In genomic region chr7:81105525-81105924, GRCm38 (mm10) we compare ENCODE assay signal across 24 mouse cellular contexts. TPM values are rescaled to one million over a fixed set of nuclear protein-coding genes. Genes with fewer than 3 reads are reported as not detected.
DNase-seq lines count a peak whose midpoint lies in the region; ATAC-seq lines count a peak whose summit lies in the region.
"Had no signal": no experiment of that assay in that cellular context is flagged by ENCODE, and none has a peak within 500 bp of the region (broad histone marks: within the 10 kb centered on the region; RNA-seq: fewer than 3 reads in every experiment).

No protein-coding gene starts in this region.

- 61% methylated on average over 4 of the region's 4 CpGs for WGBS in heart, embryonic 13.5 days

- H3K4me1 ChIP-seq in heart, embryonic 13.5 days = peaks cover 17% of the 10 kb centered on the region
- H3K4me1 ChIP-seq: forebrain, embryonic 13.5 days; midbrain, embryonic 15.5 days; neural tube, embryonic 15.5 days had no signal

- H3K9me3 ChIP-seq in heart, embryonic 13.5 days = no peaks in the 10 kb centered on the region
- H3K9me3 ChIP-seq: forebrain, embryonic 13.5 days; heart, embryonic 12.5 days; limb, embryonic 10.5 days; liver, embryonic 15.5 days; lung, embryonic 15.5 days; midbrain, embryonic 15.5 days; neural tube, embryonic 15.5 days had no signal

- peak; percentile 11; the same call in 1 of the 2 replicates for ATAC-seq in heart, embryonic 13.5 days (ENCODE audit: extremely low read depth, insufficient number of reproducible peaks, low FRiP score, low TSS enrichment)
- ATAC-seq: forebrain, embryonic 13.5 days; midbrain, embryonic 15.5 days had no signal

- no peak overlapping the region for H3K4me3 ChIP-seq in heart, embryonic 13.5 days
- H3K4me3 ChIP-seq: forebrain, embryonic 13.5 days; heart, embryonic 12.5 days; limb, embryonic 10.5 days; liver, embryonic 15.5 days; lung, embryonic 15.5 days; midbrain, embryonic 15.5 days; neural tube, embryonic 15.5 days had no signal

- no peak overlapping the region for H3K9ac ChIP-seq in heart, embryonic 13.5 days
- H3K9ac ChIP-seq: forebrain, embryonic 13.5 days; heart, embryonic 12.5 days; liver, embryonic 15.5 days; lung, embryonic 15.5 days; midbrain, embryonic 15.5 days; neural tube, embryonic 15.5 days had no signal

- H3K36me3 ChIP-seq in heart, embryonic 13.5 days = peaks cover 43% of the 10 kb centered on the region
- H3K36me3 ChIP-seq: limb, embryonic 10.5 days; liver, embryonic 15.5 days; lung, embryonic 15.5 days; midbrain, embryonic 15.5 days; neural tube, embryonic 15.5 days had no signal

- no peak overlapping the region for H3K4me2 ChIP-seq in heart, embryonic 13.5 days
- H3K4me2 ChIP-seq: forebrain, embryonic 13.5 days; heart, embryonic 12.5 days; liver, embryonic 15.5 days; lung, embryonic 15.5 days; midbrain, embryonic 15.5 days; neural tube, embryonic 15.5 days had no signal

- intact Hi-C loops in heart, postnatal 10 days (cut with DNase I) = no loop called here

- no peak overlapping the region for H3K27ac ChIP-seq in heart, embryonic 13.5 days (replicated peaks)
- H3K27ac ChIP-seq: forebrain, embryonic 13.5 days; limb, embryonic 10.5 days; liver, embryonic 15.5 days; lung, embryonic 15.5 days; midbrain, embryonic 15.5 days; neural tube, embryonic 15.5 days had no signal

- DNase-seq in gastrocnemius, adult 18-20 months (ENCODE audit: low spot score) = peak; percentile 35
- no peak for DNase-seq in gastrocnemius, adult 8-10 months (ENCODE audit: low spot score in 2 of 2)
- no peak for DNase-seq in heart, postnatal 10 days
- peak; percentile 14 for DNase-seq in lung, postnatal 36 days
- no peak for DNase-seq in lung, postnatal 25 days (ENCODE audit: low spot score)
- DNase-seq in retina, postnatal 1 day = peak; percentile 15
- DNase-seq in right cerebral cortex, adult 18-20 months = no peak
- DNase-seq: adrenal gland, postnatal 14 days; cerebellum, adult 8-10 months; kidney, adult 11 months; liver; right cerebral cortex, postnatal 14 days; spleen, adult 18-20 months had no signal

- no peaks in the 10 kb centered on the region for H3K27me3 ChIP-seq in heart, embryonic 13.5 days (replicated peaks)
- H3K27me3 ChIP-seq: forebrain, embryonic 13.5 days; heart, embryonic 12.5 days; liver, embryonic 15.5 days; lung, embryonic 15.5 days; midbrain, embryonic 15.5 days; neural tube, embryonic 15.5 days had no signal

RNA-seq across cellular contexts. Expression of gene Slc28a1, which starts 9.1 kb away (rescaled TPM):
- under 1 TPM; 0.25 to 0.40 TPM for total RNA-seq in gastrocnemius, adult 18-20 months (2021)
- under 1 TPM; 0.07 to 0.25 (median 0.14) TPM for total RNA-seq in gastrocnemius, adult 8-10 months (2022)
- 0.05 and 0.11 TPM in 2 replicates for polyA plus RNA-seq in heart, embryonic 13.5 days (2015; fragmentation: Nextera tagmentation; extraction: Ambion mirVana)
- under 1 TPM; 0.20 to 0.53 TPM for total RNA-seq in heart, postnatal 10 days (2021)
- total RNA-seq: layer of hippocampus, postnatal 10 days; megakaryocyte progenitor cell, adult 5-6 weeks had no signal
- polyA plus RNA-seq: embryonic facial prominence, embryonic 14.5 days; forebrain, embryonic 13.5 days; limb, embryonic 10.5 days; lung, embryonic 15.5 days; midbrain, embryonic 15.5 days had no signal

RNA-seq across cellular contexts. Expression of gene Alpk3, which starts 48.1 kb away (rescaled TPM):
- total RNA-seq in gastrocnemius, adult 18-20 months (2021) = 100 to 1,000 TPM; 286 to 347 TPM
- total RNA-seq in gastrocnemius, adult 8-10 months (2022) = 100 to 1,000 TPM; 273 to 345 (median 299) TPM
- polyA plus RNA-seq in heart, embryonic 13.5 days (2015; fragmentation: Nextera tagmentation; extraction: Ambion mirVana) = 21.4 and 23.5 TPM in 2 replicates
- total RNA-seq in heart, postnatal 10 days (2021) = 10 to 100 TPM; 85.0 to 90.5 TPM
- polyA plus RNA-seq: forebrain, embryonic 13.5 days had no signal

Comparison
In these comparisons a context has a peak if more than half of its experiments do, and no peak if none do; other contexts are left out.
1. DNase-seq: peak in gastrocnemius, adult 18-20 months (single experiment), lung, postnatal 36 days (single experiment) and retina, postnatal 1 day (single experiment); none in gastrocnemius, adult 8-10 months (0 of 2), heart, postnatal 10 days (0 of 2), lung, postnatal 25 days (single experiment) and right cerebral cortex, adult 18-20 months (single experiment).